Mouse (Mus musculus) cerebellum, adult 2 months (tissue): Measurements from ENCODE around the gene Zfp617. TPM values are rescaled to one million over a fixed set of nuclear protein-coding genes. Genes with fewer than 3 reads are reported as not detected.

Source experiments
- DNase-seq, 2 experiments: peaks; one replicate each; pipeline ENCODE4 v3.0.0; 2021
- H3K27ac ChIP-seq: fragments of 200-500 bp; 2 replicates; pipeline ENCODE4 v1.5.1; 2012; ENCODE audit warnings: low read length, control low read depth, inconsistent platforms; ENCODE audit not compliant: insufficient read depth
- H3K27me3 ChIP-seq: fragments of 200-500 bp; 2 replicates; pipeline ENCODE4 v1.6.1; 2012; ENCODE audit warnings: inconsistent platforms, mild to moderate bottlenecking, low read length, moderate library complexity; ENCODE audit not compliant: control insufficient read depth, insufficient read depth
- H3K4me1 ChIP-seq: fragments of 200-500 bp; 2 replicates; pipeline ENCODE4 v1.6.1; 2011; ENCODE audit warnings: low read length; ENCODE audit not compliant: control insufficient read depth, insufficient read depth
- H3K4me3 ChIP-seq: fragments of 200-500 bp; replicated peaks from 2 replicates; pipeline ENCODE3; 2011; ENCODE audit warnings: mild to moderate bottlenecking, low read depth, low read length, control low read depth; ENCODE audit not compliant: insufficient read depth
- CTCF ChIP-seq: fragments of 200-500 bp; IDR thresholded peaks from 2 replicates; pipeline ENCODE4 v1.5.1; 2011; ENCODE audit warnings: low read depth, mild to moderate bottlenecking, control low read depth, low read length, moderate library complexity, borderline replicate concordance; ENCODE audit not compliant: insufficient read depth
- POLR2A ChIP-seq: fragments of 200-500 bp; IDR thresholded peaks from 2 replicates; pipeline ENCODE4 v1.6.1; 2011; ENCODE audit warnings: low read length, control low read depth, borderline replicate concordance; ENCODE audit not compliant: insufficient read depth
- WGBS: fragments of 180-500 bp; shearing (Covaris S2); methylation state at CpG from one replicate; pipeline ENCODE4 v1.1.7; 2018; 5-methylcytosine and 5-hydroxymethylcytosine counted together
- polyA plus RNA-seq: library from polyadenylated mRNA; depleted of rRNA; stranded (reverse); fragments of >200 nt; gene quantifications from 2 replicates; pipeline ENCODE4 v1.2.3, GENCODE M21; 2012

Gene Zfp617
- polyA plus RNA-seq, 1 experiment = 20.8 TPM

- WGBS = 95% methylated on average over 5 of the region's 5 CpGs
Observed at GRCm38 (mm10) chr8:71961796-71962195, 53.4 kb downstream of the Zfp617 start.

DNA sequence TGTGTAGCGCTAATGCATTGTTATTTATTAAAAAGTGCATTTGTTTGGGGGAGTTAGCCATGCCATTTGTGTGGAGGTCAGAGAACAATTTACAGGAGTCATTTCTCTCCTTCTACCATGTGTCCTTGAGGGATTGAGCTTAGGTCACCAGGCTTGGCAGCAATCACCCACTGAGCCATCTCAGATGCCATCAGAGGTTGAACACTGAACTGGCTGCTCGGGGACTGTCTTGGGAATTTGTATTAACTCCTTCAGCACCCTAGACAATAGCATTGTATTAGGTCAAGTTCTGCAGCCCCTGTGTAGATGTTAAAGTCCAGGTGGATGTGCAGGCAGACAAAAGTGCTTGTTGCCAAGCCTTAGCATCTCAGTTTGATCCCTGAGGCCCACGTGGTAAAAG, 55.6 kb downstream of the Zfp617 start:
- no peak for TF ChIP-seq CTCF
- TF ChIP-seq POLR2A = no peak
- 72% methylated on average over 3 of the region's 3 CpGs for WGBS
- DNase-seq = no peak
- Histone ChIP-seq H3K4me1 (no peaks in the 10 kb centered on the region), H3K4me3 (no peak overlapping the region), H3K27ac (no peak overlapping the region), H3K27me3 (no peaks in the 10 kb centered on the region)

More at GRCm38 (mm10) chr8:71961796-71962195, 53.4 kb downstream of the Zfp617 start:
- H3K4me1 ChIP-seq = no peaks in the 10 kb centered on the region
- H3K27ac ChIP-seq = no peak overlapping the region
- TF ChIP-seq CTCF = no peak
- TF ChIP-seq POLR2A = no peak
- no peak for DNase-seq
- H3K4me3 ChIP-seq = no peak overlapping the region
- H3K27me3 ChIP-seq = no peaks in the 10 kb centered on the region

DNA sequence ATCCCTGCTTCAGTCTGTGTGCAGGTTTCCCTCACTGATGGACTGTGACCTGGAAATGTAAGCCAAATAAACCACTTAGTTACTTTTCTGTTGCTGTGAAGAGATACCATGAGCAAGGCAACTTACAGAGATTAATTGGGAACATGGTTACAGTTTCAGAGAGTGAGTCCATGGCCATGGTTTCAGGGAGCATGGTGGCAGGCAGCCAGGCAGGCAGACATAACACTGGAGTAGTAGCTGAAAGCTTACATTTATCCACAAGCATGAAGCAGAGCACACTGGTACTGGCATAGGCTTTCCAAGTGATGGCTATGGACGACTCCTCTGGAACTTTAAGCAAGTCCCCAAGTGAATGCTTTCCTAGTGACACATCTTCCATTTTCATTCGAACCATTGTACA, 56.7 kb downstream of the Zfp617 start:
- no peaks in the 10 kb centered on the region for H3K4me1 ChIP-seq
- no peak overlapping the region for H3K27ac ChIP-seq
- no peak for DNase-seq
- TF ChIP-seq CTCF = no peak
- TF ChIP-seq POLR2A = no peak
- H3K27me3 ChIP-seq = no peaks in the 10 kb centered on the region
- WGBS = 93% methylated on average over 2 of the region's 2 CpGs
- no peak overlapping the region for H3K4me3 ChIP-seq

- no peak for TF ChIP-seq POLR2A
- no peak for TF ChIP-seq CTCF
- Histone ChIP-seq H3K27ac (no peak overlapping the region), H3K4me3 (no peak overlapping the region), H3K4me1 (no peaks in the 10 kb centered on the region), H3K27me3 (no peaks in the 10 kb centered on the region)
- no peak for DNase-seq
Observed at GRCm38 (mm10) chr8:71966411-71966810, 58.0 kb downstream of the Zfp617 start.

GRCm38 (mm10) chr8:71967261-71967660, 58.8 kb downstream of the Zfp617 start:
- Histone ChIP-seq H3K27ac (no peak overlapping the region), H3K4me3 (no peak overlapping the region), H3K4me1 (no peaks in the 10 kb centered on the region), H3K27me3 (no peaks in the 10 kb centered on the region)
- no peak for DNase-seq
- TF ChIP-seq POLR2A (no peak), CTCF (no peak)
- 99% methylated on average over 5 of the region's 5 CpGs for WGBS

GRCm38 (mm10) chr8:71968100-71968499, 59.7 kb downstream of the Zfp617 start:
- Histone ChIP-seq H3K4me3 (no peak overlapping the region), H3K4me1 (no peaks in the 10 kb centered on the region), H3K27me3 (no peaks in the 10 kb centered on the region), H3K27ac (no peak overlapping the region)
- no peak for DNase-seq
- TF ChIP-seq POLR2A (no peak), CTCF (no peak)
- WGBS = 83% methylated on average over 6 of the region's 6 CpGs

DNA sequence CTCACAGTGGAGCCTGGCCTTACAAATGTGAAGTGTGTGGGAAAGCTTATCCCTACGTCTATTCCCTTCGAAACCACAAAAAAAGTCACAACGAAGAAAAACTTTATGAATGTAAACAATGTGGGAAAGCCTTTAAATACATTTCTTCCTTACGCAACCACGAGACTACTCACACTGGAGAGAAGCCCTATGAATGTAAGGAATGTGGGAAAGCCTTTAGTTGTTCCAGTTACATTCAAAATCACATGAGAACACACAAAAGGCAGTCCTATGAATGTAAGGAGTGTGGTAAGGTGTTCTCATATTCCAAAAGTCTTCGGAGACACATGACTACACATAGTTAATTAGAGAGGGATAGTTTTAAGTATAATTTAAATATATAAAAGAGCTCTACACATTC, 60.2 kb downstream of the Zfp617 start:
- TF ChIP-seq POLR2A (no peak), CTCF (no peak)
- Histone ChIP-seq H3K27ac (no peak overlapping the region), H3K27me3 (no peaks in the 10 kb centered on the region), H3K4me3 (no peak overlapping the region), H3K4me1 (no peaks in the 10 kb centered on the region)
- 96% methylated on average over 6 of the region's 6 CpGs for WGBS
- no peak for DNase-seq

DNA sequence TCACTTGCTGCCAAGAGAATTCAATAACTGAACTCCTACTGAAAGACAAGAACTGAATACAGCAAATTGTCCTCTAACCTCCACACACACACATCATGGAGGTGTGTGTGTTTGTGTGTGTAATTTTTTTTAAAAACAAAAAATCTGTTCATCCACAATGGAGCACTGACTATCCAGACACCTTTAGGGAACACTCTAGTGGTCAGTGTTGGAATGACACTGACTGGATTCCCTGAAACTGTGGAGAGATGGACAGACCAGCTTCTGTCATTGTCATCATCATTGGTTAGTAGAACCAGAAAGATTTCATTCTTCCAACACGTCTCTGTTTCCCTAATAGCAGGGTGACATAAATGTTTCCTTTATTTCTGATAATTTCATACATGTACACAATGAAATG, 63.5 kb downstream of the Zfp617 start:
- peak in 1 of 2 experiments; percentile 36 for DNase-seq

DNA sequence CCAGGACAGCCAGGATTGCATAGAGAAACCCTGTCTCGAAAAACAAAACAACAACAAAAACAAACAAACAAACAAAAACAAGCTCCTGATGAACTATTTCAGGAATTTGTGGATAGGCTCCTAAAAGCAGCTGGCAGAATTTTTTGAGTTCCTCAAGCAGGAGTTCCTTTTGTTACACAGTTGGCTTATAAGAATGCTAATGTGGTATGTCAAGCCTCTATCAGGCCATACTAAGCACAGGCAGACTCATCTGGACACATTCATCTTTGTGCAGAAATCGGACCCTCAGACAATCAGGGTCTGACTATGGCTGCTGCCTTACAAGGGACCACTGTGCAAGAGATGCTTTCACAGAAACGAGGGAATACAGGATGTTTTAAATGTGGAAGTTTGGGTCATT, 65.8 kb downstream of the Zfp617 start:
- H3K27me3 ChIP-seq = no peaks in the 10 kb centered on the region
- H3K4me1 ChIP-seq = no peaks in the 10 kb centered on the region
- no peak overlapping the region for H3K4me3 ChIP-seq
- no peak for TF ChIP-seq POLR2A
- no peak for TF ChIP-seq CTCF
- WGBS = 76% methylated on average over 3 of the region's 3 CpGs
- DNase-seq = no peak
- no peak overlapping the region for H3K27ac ChIP-seq

More for the DNA sequence above, 63.5 kb downstream of the Zfp617 start:
- no peak overlapping the region for H3K27ac ChIP-seq
- WGBS = 70% methylated on average over 1 of the region's 1 CpGs
- H3K4me3 ChIP-seq = no peak overlapping the region
- H3K4me1 ChIP-seq = no peaks in the 10 kb centered on the region
- no peaks in the 10 kb centered on the region for H3K27me3 ChIP-seq
- TF ChIP-seq CTCF (peak; percentile 47; the same call in 1 of the 2 replicates), POLR2A (no peak)
